Mouse (Mus musculus) intestine, embryonic 15.5 days (tissue): ENCODE results near the gene Olfr154. TPM values are rescaled to one million over a fixed set of nuclear protein-coding genes. Genes with fewer than 3 reads are reported as not detected.
"Not testable (repeated sequence)": the region's sequence is repeated elsewhere in the genome, so short reads cannot be mapped to it uniquely, and the experiment has no call there.

Experiments used
- ATAC-seq: fragments of 200-750 bp; cut with Nextera tagmentation; 2 replicates; pipeline ENCODE4 v1.8.0; 2017; ENCODE audit warnings: moderate TSS enrichment, moderate library complexity
- H3K27ac ChIP-seq: fragments of 300-500 bp; sonication (generic); 2 replicates; pipeline ENCODE4 v1.5.1; 2015; ENCODE audit warnings: mild to moderate bottlenecking, inconsistent platforms
- H3K27me3 ChIP-seq: fragments of 300-500 bp; sonication (generic); replicated peaks from 2 replicates; pipeline ENCODE4 v1.6.1; 2015; ENCODE audit warnings: inconsistent platforms
- H3K36me3 ChIP-seq: fragments of 300-500 bp; sonication (generic); 2 replicates; pipeline ENCODE4 v1.6.1; 2015; ENCODE audit warnings: inconsistent platforms
- H3K4me1 ChIP-seq: fragments of 300-500 bp; sonication (generic); replicated peaks from 2 replicates; pipeline ENCODE4 v1.6.1; 2015; ENCODE audit warnings: inconsistent platforms
- H3K4me2 ChIP-seq: fragments of 300-500 bp; sonication (generic); replicated peaks from 2 replicates; pipeline ENCODE4 v1.6.1; 2015; ENCODE audit warnings: mild to moderate bottlenecking, inconsistent platforms
- H3K4me3 ChIP-seq: fragments of 300-500 bp; sonication (generic); replicated peaks from 2 replicates; pipeline ENCODE4 v1.5.1; 2015; ENCODE audit warnings: inconsistent platforms
- H3K9ac ChIP-seq: fragments of 300-500 bp; sonication (generic); 2 replicates; pipeline ENCODE4 v1.6.1; 2015; ENCODE audit warnings: inconsistent platforms
- H3K9me3 ChIP-seq: fragments of 300-500 bp; sonication (generic); 2 replicates; pipeline ENCODE4 v1.6.1; 2016; ENCODE audit warnings: inconsistent platforms
- WGBS: fragments of 180-500 bp; shearing (Covaris S2); methylation state at CpG from one replicate; pipeline ENCODE4 v1.1.7; 2015; 5-methylcytosine and 5-hydroxymethylcytosine counted together
- polyA plus RNA-seq: library from polyadenylated mRNA; unstranded; fragments of >200 nt; fragmentation: Nextera tagmentation; extraction: Ambion mirVana; gene quantifications from 2 replicates; pipeline ENCODE4 v1.2.1, GENCODE M21; 2015

Gene Olfr154
- not detected in 2 replicates for polyA plus RNA-seq

DNA sequence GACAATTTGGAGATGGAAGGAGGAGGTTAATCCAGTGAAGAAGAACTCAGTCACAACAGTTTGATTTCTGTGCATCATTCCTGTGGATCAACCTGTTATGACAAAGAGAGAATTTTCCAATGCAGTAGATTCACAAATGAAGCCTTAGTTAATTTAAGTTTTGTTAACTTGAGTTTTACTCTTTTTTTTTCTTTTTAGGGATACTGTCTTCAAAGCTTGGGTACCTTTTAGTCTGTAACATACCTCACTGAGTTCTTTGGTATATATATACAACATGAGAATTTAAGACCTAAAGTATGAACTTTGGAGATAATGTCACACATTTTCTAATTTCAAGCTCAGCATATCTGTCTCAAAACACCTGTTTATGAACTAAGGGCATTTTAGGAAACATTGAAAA is at the start of gene Olfr154:
Olfr154 (minus strand) TSS at position 101 of the 400 bp plus-strand sequence.
- H3K27ac ChIP-seq, H3K4me1 ChIP-seq, H3K27me3 ChIP-seq, H3K36me3 ChIP-seq, H3K9ac ChIP-seq, H3K4me2 ChIP-seq, ATAC-seq, H3K9me3 ChIP-seq, H3K4me3 ChIP-seq: not testable (repeated sequence)

DNA sequence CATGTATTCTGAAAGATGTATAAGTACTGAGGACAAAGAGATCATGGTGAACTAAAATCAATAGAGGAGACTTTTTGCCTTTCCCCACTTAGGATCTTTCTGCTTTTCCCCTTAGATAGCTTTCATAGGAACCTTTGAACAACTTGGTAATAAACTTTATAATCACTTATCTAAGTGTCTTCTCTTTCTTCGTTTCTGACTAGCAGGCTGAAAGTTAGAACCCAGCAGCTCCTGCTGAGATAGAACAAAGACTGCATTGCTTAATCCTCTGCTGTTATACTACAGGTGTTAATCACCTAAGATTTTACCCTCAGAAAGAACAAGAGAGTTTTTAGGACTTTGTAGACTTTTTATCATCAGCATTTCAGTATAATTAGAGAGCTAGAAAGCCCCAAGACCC is 46.9 kb upstream of the Olfr154 start:
- 17% methylated on average over 1 of the region's 1 CpGs for WGBS
- peak; percentile 49; the same call in 1 of the 2 replicates for ATAC-seq

DNA sequence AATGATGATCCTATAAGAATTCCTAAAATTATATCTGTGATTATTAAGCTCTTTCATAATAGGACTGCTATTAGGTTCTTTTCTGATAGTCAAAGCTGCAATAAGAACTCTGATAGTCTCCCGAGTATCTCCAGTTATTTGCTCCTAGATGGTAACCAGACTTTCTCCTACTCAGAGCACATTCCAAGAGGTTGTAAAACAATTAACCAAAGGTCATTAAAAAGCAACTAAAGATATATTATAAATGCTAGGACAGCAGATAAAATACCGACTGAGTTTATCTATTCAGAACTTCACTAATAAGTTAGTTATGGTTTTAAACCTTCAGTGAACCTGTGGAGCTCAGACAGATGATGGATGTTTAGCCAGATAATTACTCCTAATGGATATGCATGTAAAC is 46.4 kb upstream of the Olfr154 start:
- not testable (repeated sequence) for H3K4me1 ChIP-seq, H3K9me3 ChIP-seq, H3K9ac ChIP-seq, H3K4me3 ChIP-seq, H3K27me3 ChIP-seq, H3K36me3 ChIP-seq, H3K27ac ChIP-seq, H3K4me2 ChIP-seq
- ATAC-seq, result peak; percentile 59
- 15% methylated on average over 2 of the region's 2 CpGs for WGBS

More for the DNA sequence above, 46.9 kb upstream of the Olfr154 start:
- Histone ChIP-seq H3K4me2 (no peak overlapping the region), H3K36me3 (no peaks in the 10 kb centered on the region), H3K4me1 (no peaks in the 10 kb centered on the region), H3K4me3 (no peak overlapping the region), H3K9me3 (no peaks in the 10 kb centered on the region), H3K9ac (no peak overlapping the region), H3K27ac (no peak overlapping the region), H3K27me3 (no peaks in the 10 kb centered on the region)

DNA sequence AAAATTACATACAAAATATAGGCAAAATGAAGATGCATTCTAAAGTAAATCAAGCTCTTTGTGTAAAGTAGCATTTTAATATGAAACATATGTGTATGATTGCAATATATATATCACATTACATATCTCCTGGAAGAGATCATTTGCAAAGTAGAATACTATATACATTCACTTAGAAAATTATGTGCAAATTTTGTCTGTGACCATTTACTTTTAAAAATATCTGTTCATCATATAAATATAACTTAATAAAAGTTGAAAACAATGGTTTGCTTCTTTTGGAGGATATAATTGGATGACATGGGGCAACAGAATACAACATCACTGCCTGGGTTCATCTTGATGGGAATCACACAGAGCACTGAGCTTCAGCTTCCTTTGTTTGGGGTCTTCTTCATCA is 24.9 kb upstream of the Olfr154 start, which contains the start of gene Olfr1008:
Olfr1008 (plus strand) TSS at position 301 of the 400 bp plus-strand sequence.
- H3K4me2 ChIP-seq, result no peak within 1 kb of the TSS
- H3K36me3 ChIP-seq, result no peaks in the 10 kb centered on the region
- ATAC-seq, result no peak
- no peaks in the 10 kb centered on the region for H3K9me3 ChIP-seq
- H3K4me3 ChIP-seq, result no peak within 1 kb of the TSS
- no peak within 1 kb of the TSS for H3K9ac ChIP-seq
- H3K4me1 ChIP-seq, result no peaks in the 10 kb centered on the region
- no peak within 1 kb of the TSS for H3K27ac ChIP-seq
- H3K27me3 ChIP-seq, result no peaks in the 10 kb centered on the region

DNA sequence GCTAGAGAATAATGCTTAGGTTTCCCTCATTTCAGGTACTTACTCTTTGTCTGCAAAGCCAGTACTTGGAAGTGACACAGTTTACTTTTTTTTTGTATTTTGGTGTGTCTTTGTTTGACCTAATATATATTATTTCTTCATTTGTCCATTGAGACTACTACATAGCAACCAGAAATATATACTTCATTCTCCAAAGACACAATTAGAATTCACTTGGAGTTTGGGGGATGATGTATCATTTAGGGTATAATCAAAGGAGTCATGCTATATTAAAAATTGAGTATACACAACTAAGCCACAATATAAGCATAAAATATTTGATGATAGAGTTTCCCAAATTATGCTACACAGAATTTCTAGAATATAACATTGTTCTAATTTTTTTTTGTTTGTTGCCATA is 14.4 kb upstream of the Olfr154 start, which contains the start of gene Olfr1006:
Olfr1006 (minus strand) TSS at position 101 of the 400 bp plus-strand sequence.
- Histone ChIP-seq H3K4me2 (no peak within 1 kb of the TSS), H3K9ac (no peak within 1 kb of the TSS), H3K9me3 (no peaks in the 10 kb centered on the region), H3K27ac (no peak within 1 kb of the TSS), H3K4me3 (no peak within 1 kb of the TSS), H3K36me3 (no peaks in the 10 kb centered on the region), H3K4me1 (no peaks in the 10 kb centered on the region), H3K27me3 (no peaks in the 10 kb centered on the region)
- no peak for ATAC-seq

DNA sequence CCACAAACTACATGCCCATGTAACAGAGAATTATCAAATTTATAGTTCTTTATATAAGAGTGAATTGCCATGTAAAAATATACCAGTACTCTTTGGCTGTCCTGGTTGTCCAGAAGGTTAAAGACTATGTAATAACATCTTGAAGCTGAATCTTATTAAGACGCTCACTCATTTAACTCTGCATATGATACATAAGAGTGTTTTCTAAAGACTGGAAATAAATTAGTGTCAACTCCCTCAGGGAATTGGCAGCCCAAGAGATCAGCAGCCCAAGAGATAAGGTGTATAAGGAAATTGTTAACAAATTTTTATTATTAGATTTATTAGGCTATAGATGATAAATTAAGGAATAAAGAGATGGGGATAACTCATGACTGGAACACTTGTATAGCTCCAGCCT is 13.7 kb downstream of the Olfr154 start, which contains the start of gene Olfr1002:
Olfr1002 (minus strand) TSS at position 101 of the 400 bp plus-strand sequence.
- H3K9ac ChIP-seq, result no peak within 1 kb of the TSS
- 85% methylated on average over 1 of the region's 1 CpGs for WGBS
- no peak for ATAC-seq
- H3K27me3 ChIP-seq, result no peaks in the 10 kb centered on the region
- no peak within 1 kb of the TSS for H3K4me2 ChIP-seq
- H3K27ac ChIP-seq, result no peak within 1 kb of the TSS
- no peaks in the 10 kb centered on the region for H3K4me1 ChIP-seq
- H3K4me3 ChIP-seq, result no peak within 1 kb of the TSS
- H3K36me3 ChIP-seq, result no peaks in the 10 kb centered on the region
- no peaks in the 10 kb centered on the region for H3K9me3 ChIP-seq

Other genes starting within 250 kb of the Olfr154 start
- not detected in 2 replicates for gene Olfr993, start 249.6 kb downstream of the Olfr154 start, polyA plus RNA-seq
- gene Olfr994, start 228.0 kb downstream of the Olfr154 start, polyA plus RNA-seq, result not detected in 2 replicates
- gene Olfr995, start 220.8 kb downstream of the Olfr154 start, polyA plus RNA-seq, result not detected in 2 replicates
- gene 4833423E24Rik, start 145.4 kb downstream of the Olfr154 start, polyA plus RNA-seq, result 0.06 and 0.10 TPM in 2 replicates
- not detected in 2 replicates for gene Olfr996, start 85.2 kb downstream of the Olfr154 start, polyA plus RNA-seq
- gene Olfr998, start 75.5 kb downstream of the Olfr154 start, polyA plus RNA-seq, result not detected in 2 replicates
- not detected in 2 replicates for gene Olfr1000, start 52.6 kb downstream of the Olfr154 start, polyA plus RNA-seq
- not detected in 2 replicates for gene Olfr1002, start 13.8 kb downstream of the Olfr154 start, polyA plus RNA-seq
- not detected in 2 replicates for gene Olfr1006, start 14.3 kb upstream of the Olfr154 start, polyA plus RNA-seq
- not detected in 2 replicates for gene Olfr1008, start 25.0 kb upstream of the Olfr154 start, polyA plus RNA-seq
- gene Olfr1009, start 51.0 kb upstream of the Olfr154 start, polyA plus RNA-seq, result not detected in 2 replicates
- gene Olfr1012, start 98.3 kb upstream of the Olfr154 start, polyA plus RNA-seq, result not detected in 2 replicates
- not detected in 2 replicates for gene Olfr1013, start 102.6 kb upstream of the Olfr154 start, polyA plus RNA-seq
- not detected in 2 replicates for gene Olfr1014, start 108.3 kb upstream of the Olfr154 start, polyA plus RNA-seq
- gene Olfr1015, start 117.6 kb upstream of the Olfr154 start, polyA plus RNA-seq, result not detected in 2 replicates
- gene Olfr1016, start 138.1 kb upstream of the Olfr154 start, polyA plus RNA-seq, result not detected in 2 replicates
- gene Olfr1018, start 154.0 kb upstream of the Olfr154 start, polyA plus RNA-seq, result not detected in 2 replicates
- gene Olfr1019, start 181.0 kb upstream of the Olfr154 start, polyA plus RNA-seq, result not detected in 2 replicates
- gene Olfr1020, start 182.6 kb upstream of the Olfr154 start, polyA plus RNA-seq, result not detected in 2 replicates
- gene Olfr1022, start 204.1 kb upstream of the Olfr154 start, polyA plus RNA-seq, result not detected in 2 replicates
- gene Olfr1023, start 221.2 kb upstream of the Olfr154 start, polyA plus RNA-seq, result not detected in 2 replicates
- not detected in 2 replicates for gene Olfr1024, start 240.6 kb upstream of the Olfr154 start, polyA plus RNA-seq